ENCODE assay signal across 19 mouse cellular contexts in the genomic region with DNA sequence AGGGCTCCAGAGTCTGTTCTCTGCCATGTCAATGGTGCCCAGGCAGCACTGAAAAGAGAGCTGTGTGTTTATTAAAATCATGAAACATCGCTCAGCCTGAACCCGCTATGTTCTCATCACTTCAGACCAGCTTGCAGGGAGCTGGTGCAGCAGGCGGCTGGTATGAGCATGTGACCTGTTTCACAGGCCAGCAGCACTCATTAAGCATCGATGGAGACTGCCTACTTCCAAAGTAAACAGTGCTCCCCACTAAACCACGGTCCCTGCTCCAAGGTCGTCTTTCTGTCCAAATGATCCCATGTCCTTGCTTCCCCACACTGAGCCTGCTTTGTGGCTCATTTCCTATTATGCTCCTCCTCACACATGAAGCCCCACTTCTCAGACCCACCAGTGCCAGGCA. TPM values are rescaled to one million over a fixed set of nuclear protein-coding genes. Genes with fewer than 3 reads are reported as not detected.
DNase-seq lines count a peak whose midpoint lies in the region; ATAC-seq and TF ChIP-seq lines count a peak whose summit lies in the region.
"Had no signal": no experiment of that assay in that cellular context is flagged by ENCODE, and none has a peak within 500 bp of the region (broad histone marks: within the 10 kb centered on the region; RNA-seq: fewer than 3 reads in every experiment).

No protein-coding gene starts in this region.

- TF ChIP-seq CTCF in liver, adult 2 months (IDR thresholded peaks at IDR 0.05; ENCODE audit: low read depth, low read length): no peak

- H3K27me3 ChIP-seq in liver, adult 2 months (ENCODE audit: control insufficient read depth, insufficient read depth, low read length): no peaks in the 10 kb centered on the region
- H3K27me3 ChIP-seq in liver, embryonic 11.5 days (replicated peaks; ENCODE audit: control insufficient read depth, insufficient read depth, low read length): no peaks in the 10 kb centered on the region
- H3K27me3 ChIP-seq: embryonic facial prominence, embryonic 13.5 days; forebrain, embryonic 15.5 days; liver, embryonic 13.5 days; neural tube, embryonic 15.5 days had no signal

- no peak for TF ChIP-seq POLR2A in liver, adult 2 months (IDR thresholded peaks at IDR 0.05; ENCODE audit: extremely low read depth, insufficient read depth, low read length)

- 35% methylated on average over 6 of the region's 6 CpGs for WGBS in liver, adult 2 months
- 85% methylated on average over 6 of the region's 6 CpGs for WGBS in liver, embryonic 11.5 days

- H3K36me3 ChIP-seq in liver, adult 2 months (ENCODE audit: control insufficient read depth, insufficient read depth, low read length): peaks cover 41% of the 10 kb centered on the region
- peaks cover 45% of the 10 kb centered on the region for H3K36me3 ChIP-seq in liver, embryonic 11.5 days (ENCODE audit: control insufficient read depth, insufficient read depth, low read length)

- peaks cover 10% of the 10 kb centered on the region; the same call in 1 of the 2 replicates for H3K79me2 ChIP-seq in liver, adult 2 months (ENCODE audit: control insufficient read depth, insufficient read depth, low read length)

- peaks cover 6% of the 10 kb centered on the region for H3K4me1 ChIP-seq in liver, adult 2 months (ENCODE audit: control insufficient read depth, insufficient read depth, low read length)
- no peaks in the 10 kb centered on the region for H3K4me1 ChIP-seq in liver, embryonic 11.5 days (replicated peaks; ENCODE audit: control insufficient read depth, insufficient read depth, low read length)
- H3K4me1 ChIP-seq: embryonic facial prominence, embryonic 13.5 days; forebrain, embryonic 15.5 days; hindbrain, embryonic 10.5 days; liver, embryonic 13.5 days had no signal

- DNase-seq in heart, adult 11 months: peak; percentile 96
- DNase-seq in heart, adult 9 months (ENCODE audit: low spot score in 2 of 2): no peak
- DNase-seq in kidney, adult 11 months: peak; percentile 54
- no peak for DNase-seq in kidney, postnatal 36 days
- DNase-seq in liver, adult 2 months (ENCODE audit: extremely low read depth, low read depth, low spot score): peak; percentile 72
- DNase-seq in liver, embryonic 11.5 days (ENCODE audit: low spot score): no peak
- no peak for DNase-seq in urinary bladder, adult 2 months (ENCODE audit: low spot score)
- DNase-seq: cerebellum, postnatal 10 days; liver, embryonic 13.5 days; lung, embryonic 14.5 days; lung, postnatal 36 days; thymus, postnatal 14 days had no signal

- no peak overlapping the region for H3K9ac ChIP-seq in liver, adult 2 months (ENCODE audit: low read depth, low read length)
- H3K9ac ChIP-seq in liver, embryonic 11.5 days (ENCODE audit: low read depth, low read length): no peak overlapping the region
- H3K9ac ChIP-seq: embryonic facial prominence, embryonic 13.5 days; forebrain, embryonic 15.5 days; liver, embryonic 13.5 days; lung, embryonic 14.5 days; neural tube, embryonic 15.5 days had no signal

- no peaks in the 10 kb centered on the region for H3K9me3 ChIP-seq in liver, embryonic 11.5 days (ENCODE audit: control insufficient read depth, low read length)
- H3K9me3 ChIP-seq: embryonic facial prominence, embryonic 13.5 days; forebrain, embryonic 15.5 days; hindbrain, embryonic 10.5 days; liver, embryonic 13.5 days; neural tube, embryonic 15.5 days had no signal

- H3K4me2 ChIP-seq in liver, embryonic 11.5 days: no peak overlapping the region
- H3K4me2 ChIP-seq: embryonic facial prominence, embryonic 13.5 days; forebrain, embryonic 15.5 days; liver, embryonic 13.5 days; lung, embryonic 14.5 days; neural tube, embryonic 15.5 days had no signal

- no peak overlapping the region for H3K27ac ChIP-seq in liver, adult 2 months (replicated peaks; ENCODE audit: insufficient read depth, low read depth, low read length)
- H3K27ac ChIP-seq in liver, embryonic 11.5 days (ENCODE audit: low read depth, low read length): no peak overlapping the region
- H3K27ac ChIP-seq: embryonic facial prominence, embryonic 13.5 days; forebrain, embryonic 15.5 days; hindbrain, embryonic 10.5 days; hindbrain, postnatal 0 days; liver, embryonic 13.5 days; neural tube, embryonic 15.5 days had no signal

- H3K4me3 ChIP-seq in liver, adult 2 months (ENCODE audit: insufficient read depth, low read depth, low read length): no peak overlapping the region
- H3K4me3 ChIP-seq in liver, embryonic 11.5 days (ENCODE audit: low read depth, low read length): no peak overlapping the region
- H3K4me3 ChIP-seq: embryonic facial prominence, embryonic 13.5 days; forebrain, embryonic 15.5 days; hindbrain, embryonic 10.5 days; liver, embryonic 13.5 days; neural tube, embryonic 15.5 days had no signal

- ATAC-seq in liver, embryonic 11.5 days (replicated peaks; ENCODE audit: low FRiP score): no peak
- ATAC-seq: forebrain, embryonic 15.5 days; hindbrain, postnatal 0 days; intestine, postnatal 0 days; midbrain, embryonic 16.5 days had no signal

RNA-seq across cellular contexts. Expression of gene Mfn2, which starts 14.2 kb away (rescaled TPM):
- total RNA-seq in liver, adult 2 months (2014; rRNA removed): 36.6 and 37.7 TPM in 2 replicates
- polyA plus RNA-seq in liver, adult 2 months (2012; rRNA removed): 49.4 and 50.3 TPM in 2 replicates
- 36.0 and 37.6 TPM in 2 replicates for polyA plus RNA-seq in liver, embryonic 11.5 days (2014; fragmentation: Nextera tagmentation; extraction: Ambion mirVana)
- 49.7 and 68.9 TPM in 2 replicates for polyA plus RNA-seq in urinary bladder, adult 2 months (2012; rRNA removed)

RNA-seq across cellular contexts. Expression of gene Fv1, which starts 21.6 kb away (rescaled TPM):
- total RNA-seq in liver, adult 2 months (2014; rRNA removed): 3.0 and 3.5 TPM in 2 replicates
- polyA plus RNA-seq in liver, adult 2 months (2012; rRNA removed): 0.57 and 0.61 TPM in 2 replicates
- 7.0 and 7.7 TPM in 2 replicates for polyA plus RNA-seq in liver, embryonic 11.5 days (2014; fragmentation: Nextera tagmentation; extraction: Ambion mirVana)
- polyA plus RNA-seq in urinary bladder, adult 2 months (2012; rRNA removed): 6.8 and 7.6 TPM in 2 replicates

RNA-seq across cellular contexts. Expression of gene Miip, which starts 21.7 kb away (rescaled TPM):
- total RNA-seq in liver, adult 2 months (2014; rRNA removed): 11.4 and 12.1 TPM in 2 replicates
- 28.4 and 44.3 TPM in 2 replicates for polyA plus RNA-seq in liver, adult 2 months (2012; rRNA removed)
- polyA plus RNA-seq in liver, embryonic 11.5 days (2014; fragmentation: Nextera tagmentation; extraction: Ambion mirVana): 40.7 and 47.4 TPM in 2 replicates
- polyA plus RNA-seq in urinary bladder, adult 2 months (2012; rRNA removed): 43.3 and 57.4 TPM in 2 replicates

RNA-seq across cellular contexts. Expression of gene Zfp933, which starts 42.2 kb away (rescaled TPM):
- total RNA-seq in liver, adult 2 months (2014; rRNA removed): 3.8 and 4.9 TPM in 2 replicates
- polyA plus RNA-seq in liver, adult 2 months (2012; rRNA removed): 0.56 and 0.61 TPM in 2 replicates
- 2.9 and 3.1 TPM in 2 replicates for polyA plus RNA-seq in liver, embryonic 11.5 days (2014; fragmentation: Nextera tagmentation; extraction: Ambion mirVana)
- polyA plus RNA-seq in urinary bladder, adult 2 months (2012; rRNA removed): 5.5 and 6.2 TPM in 2 replicates

RNA-seq across cellular contexts. Expression of gene Plod1, which starts 46.2 kb away (rescaled TPM):
- total RNA-seq in liver, adult 2 months (2014; rRNA removed): 24.5 and 27.3 TPM in 2 replicates
- polyA plus RNA-seq in liver, adult 2 months (2012; rRNA removed): 32.9 and 38.3 TPM in 2 replicates
- polyA plus RNA-seq in liver, embryonic 11.5 days (2014; fragmentation: Nextera tagmentation; extraction: Ambion mirVana): 32.6 and 33.9 TPM in 2 replicates
- polyA plus RNA-seq in urinary bladder, adult 2 months (2012; rRNA removed): 42.5 and 50.1 TPM in 2 replicates

Comparison
In these comparisons a context has a peak if more than half of its experiments do, and no peak if none do; other contexts are left out.
1. DNase-seq: peak in heart, adult 11 months (single experiment), kidney, adult 11 months (single experiment) and liver, adult 2 months (single experiment); none in heart, adult 9 months (0 of 2), kidney, postnatal 36 days (0 of 2), liver, embryonic 11.5 days (single experiment) and urinary bladder, adult 2 months (single experiment).